Mouse (Mus musculus): ENCODE data around the gene Tmem131l. TPM values are rescaled to one million over a fixed set of nuclear protein-coding genes. Genes with fewer than 3 reads are reported as not detected.

The Tmem131l gene
- polyA plus RNA-seq, 1 experiment from 2014 or later = 15.5 TPM

GRCm38 (mm10) chr3:84077505-84077904, 37.5 kb upstream of the Tmem131l start:
- Histone ChIP-seq H3K9ac (ENCODE audit: low read length) (no peak overlapping the region), H3K4me2 (replicated peaks; ENCODE audit: low read depth) (no peak overlapping the region), H3K36me3 (ENCODE audit: control insufficient read depth, insufficient read depth, low read length) (no peaks in the 10 kb centered on the region), H3K27me3 (ENCODE audit: control insufficient read depth, insufficient read depth, low read length) (no peaks in the 10 kb centered on the region), H3K27ac (replicated peaks) (no peak overlapping the region), H3K4me3 (ENCODE audit: low read depth, low read length) (no peak overlapping the region), H3K9me3 (ENCODE audit: control insufficient read depth, low read length) (no peaks in the 10 kb centered on the region), H3K4me1 (replicated peaks; ENCODE audit: control insufficient read depth, insufficient read depth) (no peaks in the 10 kb centered on the region)
- DNase-seq (ENCODE audit: low spot score) (no peak), ATAC-seq (ENCODE audit: low FRiP score, low TSS enrichment) (no peak)
- WGBS = 61% methylated on average over 4 of the region's 4 CpGs
- TF ChIP-seq CTCF (IDR thresholded peaks at IDR 0.05; ENCODE audit: low read depth) = no peak
- no peak for TF ChIP-seq EP300 (optimal IDR thresholded peaks at IDR 0.05)

GRCm38 (mm10) chr3:84076543-84077332, 36.8 kb upstream of the Tmem131l start:
- Histone ChIP-seq H3K9me3 (ENCODE audit: control insufficient read depth, low read length) (no peaks in the 10 kb centered on the region), H3K9ac (ENCODE audit: low read length) (no peak overlapping the region), H3K4me1 (replicated peaks; ENCODE audit: control insufficient read depth, insufficient read depth) (no peaks in the 10 kb centered on the region), H3K27ac (replicated peaks) (no peak overlapping the region; the same call in 1 of the 2 replicates), H3K27me3 (ENCODE audit: control insufficient read depth, insufficient read depth, low read length) (no peaks in the 10 kb centered on the region), H3K4me3 (ENCODE audit: low read depth, low read length) (no peak overlapping the region), H3K4me2 (replicated peaks; ENCODE audit: low read depth) (no peak overlapping the region), H3K36me3 (ENCODE audit: control insufficient read depth, insufficient read depth, low read length) (no peaks in the 10 kb centered on the region)
- TF ChIP-seq CTCF (IDR thresholded peaks at IDR 0.05; ENCODE audit: low read depth) (peak; percentile 18; the same call in 1 of the 2 replicates), EP300 (optimal IDR thresholded peaks at IDR 0.05) (no peak)
- WGBS = 73% methylated on average over 13 of the region's 13 CpGs
- ATAC-seq (ENCODE audit: low FRiP score, low TSS enrichment) (no peak), DNase-seq (ENCODE audit: low spot score) (no peak)

- WGBS = 48% methylated on average over 4 of the region's 4 CpGs
- no peaks in the 10 kb centered on the region for H3K4me1 ChIP-seq (replicated peaks; ENCODE audit: control insufficient read depth, insufficient read depth)
- no peak for TF ChIP-seq EP300 (optimal IDR thresholded peaks at IDR 0.05)
- TF ChIP-seq CTCF (IDR thresholded peaks at IDR 0.05; ENCODE audit: low read depth) = no peak
- no peak overlapping the region for H3K4me3 ChIP-seq (ENCODE audit: low read depth, low read length)
- H3K4me2 ChIP-seq (replicated peaks; ENCODE audit: low read depth) = no peak overlapping the region
- no peak for DNase-seq (ENCODE audit: low spot score)
- no peak; the same call in 1 of the 2 replicates for ATAC-seq (ENCODE audit: low FRiP score, low TSS enrichment)
- no peaks in the 10 kb centered on the region for H3K36me3 ChIP-seq (ENCODE audit: control insufficient read depth, insufficient read depth, low read length)
- no peak overlapping the region for H3K9ac ChIP-seq (ENCODE audit: low read length)
- peak overlapping the region; percentile 63; the same call in 1 of the 2 replicates for H3K27ac ChIP-seq (replicated peaks)
- H3K9me3 ChIP-seq (ENCODE audit: control insufficient read depth, low read length) = no peaks in the 10 kb centered on the region
- H3K27me3 ChIP-seq (ENCODE audit: control insufficient read depth, insufficient read depth, low read length) = no peaks in the 10 kb centered on the region
Observed at GRCm38 (mm10) chr3:84075516-84075915, 35.5 kb upstream of the Tmem131l start.

- Histone ChIP-seq H3K4me3 (ENCODE audit: low read depth, low read length) (no peak overlapping the region), H3K9ac (ENCODE audit: low read length) (no peak overlapping the region), H3K27me3 (ENCODE audit: control insufficient read depth, insufficient read depth, low read length) (no peaks in the 10 kb centered on the region), H3K9me3 (ENCODE audit: control insufficient read depth, low read length) (no peaks in the 10 kb centered on the region), H3K27ac (replicated peaks) (peak overlapping the region; percentile 63; the same call in 1 of the 2 replicates), H3K4me2 (replicated peaks; ENCODE audit: low read depth) (no peak overlapping the region), H3K36me3 (ENCODE audit: control insufficient read depth, insufficient read depth, low read length) (no peaks in the 10 kb centered on the region), H3K4me1 (replicated peaks; ENCODE audit: control insufficient read depth, insufficient read depth) (no peaks in the 10 kb centered on the region)
- WGBS = 85% methylated on average over 2 of the region's 2 CpGs
- ATAC-seq (ENCODE audit: low FRiP score, low TSS enrichment) = no peak
- TF ChIP-seq EP300 (optimal IDR thresholded peaks at IDR 0.05) (no peak), CTCF (IDR thresholded peaks at IDR 0.05; ENCODE audit: low read depth) (no peak)
- DNase-seq (ENCODE audit: low spot score) = no peak
Observed at GRCm38 (mm10) chr3:84074777-84075176, 34.8 kb upstream of the Tmem131l start.

- no peak overlapping the region for H3K4me2 ChIP-seq (replicated peaks; ENCODE audit: low read depth)
- no peaks in the 10 kb centered on the region for H3K27me3 ChIP-seq (ENCODE audit: control insufficient read depth, insufficient read depth, low read length)
- ATAC-seq (ENCODE audit: low FRiP score, low TSS enrichment) = peak; percentile 35; the same call in 1 of the 2 replicates
- no peak overlapping the region for H3K4me3 ChIP-seq (ENCODE audit: low read depth, low read length)
- no peaks in the 10 kb centered on the region for H3K36me3 ChIP-seq (ENCODE audit: control insufficient read depth, insufficient read depth, low read length)
- no peak overlapping the region for H3K9ac ChIP-seq (ENCODE audit: low read length)
- no peaks in the 10 kb centered on the region for H3K9me3 ChIP-seq (ENCODE audit: control insufficient read depth, low read length)
- no peak for DNase-seq (ENCODE audit: low spot score)
- H3K27ac ChIP-seq (replicated peaks) = no peak overlapping the region
- peak; percentile 44 for TF ChIP-seq CTCF (IDR thresholded peaks at IDR 0.05; ENCODE audit: low read depth)
- no peak for TF ChIP-seq EP300 (optimal IDR thresholded peaks at IDR 0.05)
- H3K4me1 ChIP-seq (replicated peaks; ENCODE audit: control insufficient read depth, insufficient read depth) = no peaks in the 10 kb centered on the region
- 19% methylated on average over 2 of the region's 2 CpGs for WGBS
Observed at GRCm38 (mm10) chr3:84071641-84072040, 31.7 kb upstream of the Tmem131l start.

GRCm38 (mm10) chr3:84070811-84071210, 30.8 kb upstream of the Tmem131l start:
- Histone ChIP-seq H3K27ac (replicated peaks) (no peak overlapping the region), H3K9me3 (ENCODE audit: control insufficient read depth, low read length) (no peaks in the 10 kb centered on the region), H3K36me3 (ENCODE audit: control insufficient read depth, insufficient read depth, low read length) (no peaks in the 10 kb centered on the region), H3K4me3 (ENCODE audit: low read depth, low read length) (no peak overlapping the region), H3K4me1 (replicated peaks; ENCODE audit: control insufficient read depth, insufficient read depth) (no peaks in the 10 kb centered on the region), H3K27me3 (ENCODE audit: control insufficient read depth, insufficient read depth, low read length) (no peaks in the 10 kb centered on the region), H3K9ac (ENCODE audit: low read length) (no peak overlapping the region), H3K4me2 (replicated peaks; ENCODE audit: low read depth) (no peak overlapping the region)
- TF ChIP-seq CTCF (IDR thresholded peaks at IDR 0.05; ENCODE audit: low read depth) (no peak), EP300 (optimal IDR thresholded peaks at IDR 0.05) (no peak)
- no peak for ATAC-seq (ENCODE audit: low FRiP score, low TSS enrichment)
- WGBS = 87% methylated on average over 8 of the region's 8 CpGs
- DNase-seq (ENCODE audit: low spot score) = no peak

Measured in stomach, postnatal 0 days (tissue).